Mouse (Mus musculus): ENCODE results near the gene Acsl1. TPM values are rescaled to one million over a fixed set of nuclear protein-coding genes. Genes with fewer than 3 reads are reported as not detected.
A peak's percentile ranks its signal among the peaks of the same experiment; 100 is the strongest.

Acsl1 gene
- polyA plus RNA-seq, 1 experiment from 2014 or later: 7.0 TPM

GRCm38 (mm10) chr8:46529508-46529907 is 58.7 kb downstream of the Acsl1 start:
- H3K36me3 ChIP-seq: no peaks in the 10 kb centered on the region
- 78% methylated on average over 4 of the region's 4 CpGs for WGBS
- no peak overlapping the region for H3K4me3 ChIP-seq
- peaks cover 11% of the 10 kb centered on the region for H3K4me1 ChIP-seq
- H3K27ac ChIP-seq: no peak overlapping the region
- no peaks in the 10 kb centered on the region for H3K9me3 ChIP-seq (replicated peaks)
- no peaks in the 10 kb centered on the region for H3K27me3 ChIP-seq (ENCODE audit: low read depth, poor library complexity, severe bottlenecking)
- DNase-seq (ENCODE audit: low spot score): no peak

GRCm38 (mm10) chr8:46530541-46530940 is 59.7 kb downstream of the Acsl1 start:
- Histone ChIP-seq H3K9me3 (replicated peaks) (no peaks in the 10 kb centered on the region), H3K27me3 (ENCODE audit: low read depth, poor library complexity, severe bottlenecking) (no peaks in the 10 kb centered on the region), H3K36me3 (no peaks in the 10 kb centered on the region), H3K4me3 (no peak overlapping the region), H3K27ac (no peak overlapping the region), H3K4me1 (peaks cover 11% of the 10 kb centered on the region)
- DNase-seq (ENCODE audit: low spot score): no peak
- 24% methylated on average over 4 of the region's 4 CpGs for WGBS

- Histone ChIP-seq H3K4me1 (peaks cover 17% of the 10 kb centered on the region), H3K4me3 (no peak overlapping the region), H3K27me3 (ENCODE audit: low read depth, poor library complexity, severe bottlenecking) (no peaks in the 10 kb centered on the region), H3K36me3 (no peaks in the 10 kb centered on the region), H3K9me3 (replicated peaks) (no peaks in the 10 kb centered on the region), H3K27ac (no peak overlapping the region)
- WGBS: 89% methylated on average over 7 of the region's 7 CpGs
- DNase-seq (ENCODE audit: low spot score): no peak
Observed at GRCm38 (mm10) chr8:46533926-46534325, 63.1 kb downstream of the Acsl1 start.

- Histone ChIP-seq H3K27ac (no peak overlapping the region), H3K4me1 (0 out of 2 replicates have a peak, but pooled peaks cover 5% of the 10 kb centered on the region), H3K27me3 (ENCODE audit: low read depth, poor library complexity, severe bottlenecking) (no peaks in the 10 kb centered on the region), H3K9me3 (replicated peaks) (no peaks in the 10 kb centered on the region), H3K36me3 (no peaks in the 10 kb centered on the region), H3K4me3 (no peak overlapping the region)
- WGBS: 81% methylated on average over 5 of the region's 5 CpGs
- DNase-seq (ENCODE audit: low spot score): no peak
Observed at GRCm38 (mm10) chr8:46539701-46540100, 68.9 kb downstream of the Acsl1 start.

GRCm38 (mm10) chr8:46543191-46543590 is 72.4 kb downstream of the Acsl1 start:
- H3K9me3 ChIP-seq (replicated peaks): no peaks in the 10 kb centered on the region
- no peaks in the 10 kb centered on the region for H3K4me1 ChIP-seq
- no peak for DNase-seq (ENCODE audit: low spot score)
- no peaks in the 10 kb centered on the region for H3K27me3 ChIP-seq (ENCODE audit: low read depth, poor library complexity, severe bottlenecking)
- H3K27ac ChIP-seq: no peak overlapping the region
- no peaks in the 10 kb centered on the region for H3K36me3 ChIP-seq
- H3K4me3 ChIP-seq: no peak overlapping the region
- WGBS: 84% methylated on average over 7 of the region's 7 CpGs

GRCm38 (mm10) chr8:46543662-46544061 is 72.8 kb downstream of the Acsl1 start:
- no peak overlapping the region for H3K4me3 ChIP-seq
- H3K27ac ChIP-seq: no peak overlapping the region
- WGBS: 76% methylated on average over 6 of the region's 6 CpGs
- no peaks in the 10 kb centered on the region for H3K27me3 ChIP-seq (ENCODE audit: low read depth, poor library complexity, severe bottlenecking)
- no peaks in the 10 kb centered on the region for H3K4me1 ChIP-seq
- H3K36me3 ChIP-seq: no peaks in the 10 kb centered on the region
- no peak for DNase-seq (ENCODE audit: low spot score)
- H3K9me3 ChIP-seq (replicated peaks): no peaks in the 10 kb centered on the region

GRCm38 (mm10) chr8:46545854-46546253 is 75.0 kb downstream of the Acsl1 start:
- WGBS: 92% methylated on average over 5 of the region's 5 CpGs
- H3K4me3 ChIP-seq: no peak overlapping the region
- H3K27ac ChIP-seq: no peak overlapping the region

GRCm38 (mm10) chr8:46546431-46547176 is 75.8 kb downstream of the Acsl1 start:
- Histone ChIP-seq H3K27ac (no peak overlapping the region), H3K9me3 (replicated peaks) (no peaks in the 10 kb centered on the region), H3K36me3 (no peaks in the 10 kb centered on the region), H3K4me3 (no peak overlapping the region), H3K4me1 (peaks cover 3% of the 10 kb centered on the region), H3K27me3 (ENCODE audit: low read depth, poor library complexity, severe bottlenecking) (no peaks in the 10 kb centered on the region)
- DNase-seq (ENCODE audit: low spot score): no peak
- WGBS: 86% methylated on average over 11 of the region's 11 CpGs

More at GRCm38 (mm10) chr8:46545854-46546253, 75.0 kb downstream of the Acsl1 start:
- Histone ChIP-seq H3K36me3 (no peaks in the 10 kb centered on the region), H3K9me3 (replicated peaks) (no peaks in the 10 kb centered on the region), H3K27me3 (ENCODE audit: low read depth, poor library complexity, severe bottlenecking) (no peaks in the 10 kb centered on the region), H3K4me1 (no peaks in the 10 kb centered on the region)
- DNase-seq (ENCODE audit: low spot score): no peak

GRCm38 (mm10) chr8:46547245-46547644 is 76.4 kb downstream of the Acsl1 start:
- no peak for DNase-seq (ENCODE audit: low spot score)
- no peaks in the 10 kb centered on the region for H3K27me3 ChIP-seq (ENCODE audit: low read depth, poor library complexity, severe bottlenecking)
- peaks cover 3% of the 10 kb centered on the region for H3K4me1 ChIP-seq
- H3K36me3 ChIP-seq: no peaks in the 10 kb centered on the region
- no peak overlapping the region for H3K27ac ChIP-seq
- no peaks in the 10 kb centered on the region for H3K9me3 ChIP-seq (replicated peaks)
- 52% methylated on average over 4 of the region's 4 CpGs for WGBS
- no peak overlapping the region for H3K4me3 ChIP-seq

GRCm38 (mm10) chr8:46550058-46550457 is 79.2 kb downstream of the Acsl1 start:
- Histone ChIP-seq H3K27ac (no peak overlapping the region), H3K27me3 (ENCODE audit: low read depth, poor library complexity, severe bottlenecking) (no peaks in the 10 kb centered on the region), H3K4me1 (peaks cover 14% of the 10 kb centered on the region), H3K4me3 (no peak overlapping the region), H3K36me3 (peaks cover 5% of the 10 kb centered on the region; the same call in 1 of the 2 replicates), H3K9me3 (replicated peaks) (no peaks in the 10 kb centered on the region)
- WGBS: 87% methylated on average over 8 of the region's 8 CpGs
- DNase-seq (ENCODE audit: low spot score): no peak

- H3K27me3 ChIP-seq (ENCODE audit: low read depth, poor library complexity, severe bottlenecking): no peaks in the 10 kb centered on the region
- peak overlapping the region; percentile 81 for H3K27ac ChIP-seq
- 58% methylated on average over 4 of the region's 4 CpGs for WGBS
- DNase-seq (ENCODE audit: low spot score): no peak
- no peaks in the 10 kb centered on the region for H3K9me3 ChIP-seq (replicated peaks)
- H3K36me3 ChIP-seq: peaks cover 12% of the 10 kb centered on the region
- H3K4me3 ChIP-seq: peak overlapping the region; percentile 81
- H3K4me1 ChIP-seq: peaks cover 14% of the 10 kb centered on the region
Observed at GRCm38 (mm10) chr8:46551029-46551428, 80.2 kb downstream of the Acsl1 start.

GRCm38 (mm10) chr8:46551615-46552440 is 81.0 kb downstream of the Acsl1 start, which contains the start of gene Cenpu:
Gene Cenpu, plus strand, starts transcription at chr8:46552028.
- Histone ChIP-seq H3K27ac (peak within 1 kb of the TSS; percentile 81), H3K27me3 (ENCODE audit: low read depth, poor library complexity, severe bottlenecking) (no peaks in the 10 kb centered on the region), H3K36me3 (peaks cover 19% of the 10 kb centered on the region), H3K4me3 (peak within 1 kb of the TSS; percentile 81), H3K9me3 (replicated peaks) (no peaks in the 10 kb centered on the region), H3K4me1 (peaks cover 14% of the 10 kb centered on the region)
- WGBS: under 1% methylated on average over 50 of the region's 50 CpGs
- DNase-seq (ENCODE audit: low spot score): peak; percentile 99

- H3K4me3 ChIP-seq: peak overlapping the region; percentile 81
- 4% methylated on average over 10 of the region's 10 CpGs for WGBS
- H3K9me3 ChIP-seq (replicated peaks): no peaks in the 10 kb centered on the region
- peaks cover 25% of the 10 kb centered on the region for H3K36me3 ChIP-seq
- peak overlapping the region; percentile 81 for H3K27ac ChIP-seq
- peaks cover 14% of the 10 kb centered on the region for H3K4me1 ChIP-seq
- no peaks in the 10 kb centered on the region for H3K27me3 ChIP-seq (ENCODE audit: low read depth, poor library complexity, severe bottlenecking)
- no peak for DNase-seq (ENCODE audit: low spot score)
Observed at GRCm38 (mm10) chr8:46552441-46552765, 81.6 kb downstream of the Acsl1 start.
